9 mouse cellular contexts compared by ENCODE assay signal in the genomic region with DNA sequence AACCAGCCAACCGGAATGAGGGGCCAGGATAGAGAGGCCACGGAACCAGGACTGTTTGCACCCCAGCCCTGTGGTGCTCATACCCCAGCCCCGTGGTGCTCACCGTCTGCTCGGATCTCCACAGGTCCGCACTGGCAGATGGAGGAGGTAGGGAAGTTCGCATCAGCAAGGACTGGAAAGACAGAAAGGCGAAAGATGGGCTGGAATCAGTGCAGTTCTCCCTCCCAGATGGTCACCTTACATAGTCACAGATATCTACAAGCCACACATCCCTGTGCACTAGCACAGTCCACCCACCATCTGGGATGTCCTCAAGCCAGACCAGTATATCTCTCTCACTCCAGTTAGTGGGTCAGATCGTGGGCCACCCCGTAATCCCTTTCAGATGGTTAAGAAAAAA. TPM values are rescaled to one million over a fixed set of nuclear protein-coding genes. Genes with fewer than 3 reads are reported as not detected.
DNase-seq lines count a peak whose midpoint lies in the region; ATAC-seq and TF ChIP-seq lines count a peak whose summit lies in the region.
"Had no signal": no experiment of that assay in that cellular context is flagged by ENCODE, and none has a peak within 500 bp of the region (broad histone marks: within the 10 kb centered on the region; RNA-seq: fewer than 3 reads in every experiment).

No protein-coding gene starts in this region.

- WGBS in forebrain, embryonic 13.5 days = 75% methylated on average over 10 of the region's 10 CpGs
- 78% methylated on average over 10 of the region's 10 CpGs for WGBS in liver, embryonic 13.5 days (ENCODE audit: insufficient replicate concordance)

- H3K27ac ChIP-seq in gastrocnemius, adult 2 months = peak overlapping the region; percentile 94
- no peak overlapping the region for H3K27ac ChIP-seq in ES-Bruce4 (ENCODE audit: insufficient read depth, low read length)
- no peak overlapping the region for H3K27ac ChIP-seq in forebrain, embryonic 13.5 days
- H3K27ac ChIP-seq in liver, embryonic 13.5 days = no peak overlapping the region

- TF ChIP-seq CTCF in gastrocnemius, adult 2 months (IDR thresholded peaks at IDR 0.05) = no peak
- no peak for TF ChIP-seq CTCF in ES-Bruce4 (IDR thresholded peaks at IDR 0.05; ENCODE audit: low read depth, low read length)

- intact Hi-C loops in gastrocnemius, adult 2 months (cut with DNase I) = no loop called here

- peaks cover 4% of the 10 kb centered on the region; the same call in 1 of the 2 replicates for H3K36me3 ChIP-seq in ES-Bruce4 (ENCODE audit: control insufficient read depth, insufficient read depth, low read length, poor library complexity, severe bottlenecking)
- peaks cover 18% of the 10 kb centered on the region for H3K36me3 ChIP-seq in forebrain, embryonic 13.5 days (ENCODE audit: poor library complexity, severe bottlenecking)
- H3K36me3 ChIP-seq in liver, embryonic 13.5 days = peaks cover 4% of the 10 kb centered on the region; the same call in 1 of the 2 replicates

- no peaks in the 10 kb centered on the region for H3K27me3 ChIP-seq in ES-Bruce4 (ENCODE audit: control insufficient read depth, insufficient read depth, low read length, poor library complexity, severe bottlenecking)
- H3K27me3 ChIP-seq in forebrain, embryonic 13.5 days = no peaks in the 10 kb centered on the region
- H3K27me3 ChIP-seq in liver, embryonic 13.5 days = no peaks in the 10 kb centered on the region

- peaks cover 4% of the 10 kb centered on the region for H3K4me1 ChIP-seq in ES-Bruce4 (ENCODE audit: control insufficient read depth, insufficient read depth, low read length)
- peaks cover 14% of the 10 kb centered on the region for H3K4me1 ChIP-seq in forebrain, embryonic 13.5 days
- H3K4me1 ChIP-seq in liver, embryonic 13.5 days (replicated peaks) = peaks cover 21% of the 10 kb centered on the region

- no peaks in the 10 kb centered on the region for H3K9me3 ChIP-seq in ES-Bruce4 (replicated peaks; ENCODE audit: control insufficient read depth, insufficient read depth, low read length, poor library complexity, severe bottlenecking)
- H3K9me3 ChIP-seq in forebrain, embryonic 13.5 days (replicated peaks) = no peaks in the 10 kb centered on the region
- no peaks in the 10 kb centered on the region for H3K9me3 ChIP-seq in liver, embryonic 13.5 days (replicated peaks)

- H3K4me3 ChIP-seq in gastrocnemius, adult 2 months = peak overlapping the region; percentile 84
- peak overlapping the region; percentile 55 for H3K4me3 ChIP-seq in ES-Bruce4 (ENCODE audit: low read depth, low read length)
- H3K4me3 ChIP-seq in forebrain, embryonic 13.5 days = peak overlapping the region; percentile 41
- peak overlapping the region; percentile 52 for H3K4me3 ChIP-seq in liver, embryonic 13.5 days (replicated peaks)

- no peak for TF ChIP-seq EP300 in ES-Bruce4 (IDR thresholded peaks at IDR 0.05; ENCODE audit: insufficient read depth, low read depth, low read length)

- no peak for TF ChIP-seq POLR2A in ES-Bruce4 (IDR thresholded peaks at IDR 0.05; ENCODE audit: insufficient read depth, low read length)

- no peak for DNase-seq in gastrocnemius, adult 2 months
- DNase-seq in gastrocnemius, postnatal 10 days = no peak
- DNase-seq in liver, embryonic 13.5 days = no peak
- no peak for DNase-seq in adrenal gland, postnatal 14 days
- no peak for DNase-seq in adrenal gland, postnatal 25 days

- no peak for ATAC-seq in forebrain, embryonic 13.5 days
- no peak for ATAC-seq in liver, embryonic 13.5 days (ENCODE audit: low read depth)
- ATAC-seq in monocyte, adult 5-6 weeks (replicated peaks; ENCODE audit: insufficient number of reproducible peaks, low FRiP score, low TSS enrichment, poor library complexity, severe bottlenecking) = no peak

- H3K4me2 ChIP-seq in forebrain, embryonic 13.5 days = peak overlapping the region; percentile 73
- peak overlapping the region; percentile 69 for H3K4me2 ChIP-seq in liver, embryonic 13.5 days

- H3K9ac ChIP-seq in ES-Bruce4 (ENCODE audit: low read depth, poor library complexity, severe bottlenecking) = peak overlapping the region; percentile 30; the same call in 1 of the 2 replicates
- H3K9ac ChIP-seq in forebrain, embryonic 13.5 days = peak overlapping the region; percentile 69
- peak overlapping the region; percentile 66; the same call in 1 of the 2 replicates for H3K9ac ChIP-seq in liver, embryonic 13.5 days

RNA-seq across cellular contexts. Expression of a gene that starts 0.7 kb away (rescaled TPM):
- 10 to 100 TPM; 35.2 to 52.0 TPM for total RNA-seq in gastrocnemius, adult 2 months (2021)
- 10 to 100 TPM; 31.2 TPM for total RNA-seq in gastrocnemius, postnatal 10 days (2021)
- polyA plus RNA-seq in ES-Bruce4 (2011; ENCODE audit: insufficient read depth, insufficient read length, low read depth, missing spikeins) = 24.1 and 30.6 TPM in 2 replicates
- 19.3 and 19.6 TPM in 2 replicates for polyA plus RNA-seq in forebrain, embryonic 13.5 days (2015; fragmentation: Nextera tagmentation; extraction: Ambion mirVana)
- polyA plus RNA-seq in liver, embryonic 13.5 days (2015; fragmentation: Nextera tagmentation; extraction: Ambion mirVana) = 6.8 and 7.6 TPM in 2 replicates
- 70.4 and 79.8 TPM in 2 replicates for total RNA-seq in adrenal gland, postnatal 14 days (2021)
- 2.8 to 7.7 TPM (median 4.5 TPM) in 3 replicates for total RNA-seq in monocyte, adult 5-6 weeks (2017)
- total RNA-seq in adrenal gland, postnatal 25 days (2021) = 68.5 and 85.2 TPM in 2 replicates

RNA-seq across cellular contexts. Expression of a gene that starts 8.3 kb away (rescaled TPM):
- total RNA-seq in gastrocnemius, adult 2 months (2021) = not detected
- not detected for total RNA-seq in gastrocnemius, postnatal 10 days (2021)
- not detected in 2 replicates for polyA plus RNA-seq in ES-Bruce4 (2011; ENCODE audit: insufficient read depth, insufficient read length, low read depth, missing spikeins)
- not detected in 2 replicates for polyA plus RNA-seq in forebrain, embryonic 13.5 days (2015; fragmentation: Nextera tagmentation; extraction: Ambion mirVana)
- polyA plus RNA-seq in liver, embryonic 13.5 days (2015; fragmentation: Nextera tagmentation; extraction: Ambion mirVana) = not detected in 2 replicates
- not detected in 2 replicates for total RNA-seq in adrenal gland, postnatal 14 days (2021)
- not detected in 3 replicates for total RNA-seq in monocyte, adult 5-6 weeks (2017)
- not detected in 2 replicates for total RNA-seq in adrenal gland, postnatal 25 days (2021)
- total RNA-seq: left cerebral cortex, postnatal 25 days had no signal

RNA-seq across cellular contexts. Expression of a gene that starts 14.1 kb away (rescaled TPM):
- 1 to 10 TPM; 3.6 to 5.1 TPM for total RNA-seq in gastrocnemius, adult 2 months (2021)
- total RNA-seq in gastrocnemius, postnatal 10 days (2021) = 1 to 10 TPM; 4.7 to 4.8 TPM
- 19.6 and 21.4 TPM in 2 replicates for polyA plus RNA-seq in ES-Bruce4 (2011; ENCODE audit: insufficient read depth, insufficient read length, low read depth, missing spikeins)
- polyA plus RNA-seq in forebrain, embryonic 13.5 days (2015; fragmentation: Nextera tagmentation; extraction: Ambion mirVana) = 7.5 and 9.7 TPM in 2 replicates
- 10.5 and 10.9 TPM in 2 replicates for polyA plus RNA-seq in liver, embryonic 13.5 days (2015; fragmentation: Nextera tagmentation; extraction: Ambion mirVana)
- total RNA-seq in adrenal gland, postnatal 14 days (2021) = 20.8 and 23.6 TPM in 2 replicates
- total RNA-seq in monocyte, adult 5-6 weeks (2017) = 0.87 to 1.5 TPM (median 1.2 TPM) in 3 replicates
- total RNA-seq in adrenal gland, postnatal 25 days (2021) = 30.3 and 33.5 TPM in 2 replicates

RNA-seq across cellular contexts. Expression of a gene that starts 14.8 kb away (rescaled TPM):
- total RNA-seq in gastrocnemius, adult 2 months (2021) = 100 to 1,000 TPM; 116 to 201 TPM
- total RNA-seq in gastrocnemius, postnatal 10 days (2021) = 10 to 100 TPM; 83.5 to 93.1 TPM
- 107 and 109 TPM in 2 replicates for polyA plus RNA-seq in ES-Bruce4 (2011; ENCODE audit: insufficient read depth, insufficient read length, low read depth, missing spikeins)
- polyA plus RNA-seq in forebrain, embryonic 13.5 days (2015; fragmentation: Nextera tagmentation; extraction: Ambion mirVana) = 126 and 128 TPM in 2 replicates
- polyA plus RNA-seq in liver, embryonic 13.5 days (2015; fragmentation: Nextera tagmentation; extraction: Ambion mirVana) = 80.0 and 93.8 TPM in 2 replicates
- 536 and 571 TPM in 2 replicates for total RNA-seq in adrenal gland, postnatal 14 days (2021)
- 37.8 to 42.3 TPM (median 41.5 TPM) in 3 replicates for total RNA-seq in monocyte, adult 5-6 weeks (2017)
- total RNA-seq in adrenal gland, postnatal 25 days (2021) = 435 and 524 TPM in 2 replicates

RNA-seq across cellular contexts. Expression of a gene that starts 19.1 kb away (rescaled TPM):
- under 1 TPM in 1 of 2 experiments, not detected in 1; 0.20 TPM for total RNA-seq in gastrocnemius, adult 2 months (2021)
- total RNA-seq in gastrocnemius, postnatal 10 days (2021) = under 1 TPM in 1 of 2 experiments, not detected in 1; 0.36 TPM
- 0.84 and 0.91 TPM in 2 replicates for polyA plus RNA-seq in ES-Bruce4 (2011; ENCODE audit: insufficient read depth, insufficient read length, low read depth, missing spikeins)
- 46.4 and 58.4 TPM in 2 replicates for polyA plus RNA-seq in forebrain, embryonic 13.5 days (2015; fragmentation: Nextera tagmentation; extraction: Ambion mirVana)
- 0.12 and 0.33 TPM in 2 replicates for polyA plus RNA-seq in liver, embryonic 13.5 days (2015; fragmentation: Nextera tagmentation; extraction: Ambion mirVana)
- total RNA-seq in adrenal gland, postnatal 14 days (2021) = 6.8 and 7.7 TPM in 2 replicates
- 0.68 TPM in 1 of 3 replicates, not detected in the others for total RNA-seq in monocyte, adult 5-6 weeks (2017)
- 5.8 and 6.1 TPM in 2 replicates for total RNA-seq in adrenal gland, postnatal 25 days (2021)
